Mouse (Mus musculus): ENCODE measurements around the gene Bin2. TPM values are rescaled to one million over a fixed set of nuclear protein-coding genes. Genes with fewer than 3 reads are reported as not detected.

The Bin2 gene
- polyA plus RNA-seq, 1 experiment from 2014 or later: 5.7 TPM

- no peak overlapping the region for H3K4me3 ChIP-seq (ENCODE audit: low read depth, low read length)
- WGBS: 35% methylated on average over 12 of the region's 12 CpGs
- no peaks in the 10 kb centered on the region for H3K27me3 ChIP-seq (replicated peaks; ENCODE audit: control insufficient read depth, insufficient read depth, low read length)
- DNase-seq (ENCODE audit: low spot score) (no peak), ATAC-seq (replicated peaks; ENCODE audit: low FRiP score, low TSS enrichment, low read depth) (peak; percentile 44; the same call in 1 of the 2 replicates)
- peaks cover 10% of the 10 kb centered on the region for H3K9me3 ChIP-seq (ENCODE audit: control insufficient read depth, low read length)
- no peak overlapping the region for H3K27ac ChIP-seq (ENCODE audit: low read depth)
- peak overlapping the region; percentile 22; the same call in 1 of the 2 replicates for H3K4me2 ChIP-seq (ENCODE audit: low read length)
- H3K9ac ChIP-seq (ENCODE audit: low read length): no peak overlapping the region
- no peaks in the 10 kb centered on the region for H3K36me3 ChIP-seq (ENCODE audit: control insufficient read depth, insufficient read depth, low read length)
- H3K4me1 ChIP-seq (replicated peaks; ENCODE audit: control insufficient read depth, insufficient read depth, low read length): peaks cover 8% of the 10 kb centered on the region
Observed at GRCm38 (mm10) chr15:100686989-100687388, 17.6 kb upstream of the Bin2 start.

GRCm38 (mm10) chr15:100686434-100686833 is 17.1 kb upstream of the Bin2 start:
- Histone ChIP-seq H3K4me1 (replicated peaks; ENCODE audit: control insufficient read depth, insufficient read depth, low read length) (peaks cover 8% of the 10 kb centered on the region), H3K4me2 (ENCODE audit: low read length) (no peak overlapping the region), H3K9ac (ENCODE audit: low read length) (no peak overlapping the region), H3K27ac (ENCODE audit: low read depth) (no peak overlapping the region), H3K36me3 (ENCODE audit: control insufficient read depth, insufficient read depth, low read length) (no peaks in the 10 kb centered on the region), H3K4me3 (ENCODE audit: low read depth, low read length) (no peak overlapping the region), H3K9me3 (ENCODE audit: control insufficient read depth, low read length) (peaks cover 10% of the 10 kb centered on the region), H3K27me3 (replicated peaks; ENCODE audit: control insufficient read depth, insufficient read depth, low read length) (no peaks in the 10 kb centered on the region)
- ATAC-seq (replicated peaks; ENCODE audit: low FRiP score, low TSS enrichment, low read depth) (no peak), DNase-seq (ENCODE audit: low spot score) (no peak)
- 87% methylated on average over 6 of the region's 6 CpGs for WGBS

GRCm38 (mm10) chr15:100685849-100686248 is 16.5 kb upstream of the Bin2 start:
- H3K9ac ChIP-seq (ENCODE audit: low read length): no peak overlapping the region
- no peak overlapping the region for H3K4me3 ChIP-seq (ENCODE audit: low read depth, low read length)
- H3K9me3 ChIP-seq (ENCODE audit: control insufficient read depth, low read length): peaks cover 9% of the 10 kb centered on the region
- DNase-seq (ENCODE audit: low spot score) (no peak), ATAC-seq (replicated peaks; ENCODE audit: low FRiP score, low TSS enrichment, low read depth) (no peak)
- no peaks in the 10 kb centered on the region for H3K36me3 ChIP-seq (ENCODE audit: control insufficient read depth, insufficient read depth, low read length)
- peaks cover 8% of the 10 kb centered on the region for H3K4me1 ChIP-seq (replicated peaks; ENCODE audit: control insufficient read depth, insufficient read depth, low read length)
- H3K4me2 ChIP-seq (ENCODE audit: low read length): no peak overlapping the region
- 84% methylated on average over 8 of the region's 8 CpGs for WGBS
- H3K27ac ChIP-seq (ENCODE audit: low read depth): no peak overlapping the region
- no peaks in the 10 kb centered on the region for H3K27me3 ChIP-seq (replicated peaks; ENCODE audit: control insufficient read depth, insufficient read depth, low read length)

GRCm38 (mm10) chr15:100685255-100685654 is 15.9 kb upstream of the Bin2 start:
- H3K9ac ChIP-seq (ENCODE audit: low read length): no peak overlapping the region
- no peak overlapping the region for H3K27ac ChIP-seq (ENCODE audit: low read depth)
- WGBS: 26% methylated on average over 13 of the region's 13 CpGs
- H3K36me3 ChIP-seq (ENCODE audit: control insufficient read depth, insufficient read depth, low read length): no peaks in the 10 kb centered on the region
- H3K9me3 ChIP-seq (ENCODE audit: control insufficient read depth, low read length): peaks cover 3% of the 10 kb centered on the region
- no peaks in the 10 kb centered on the region for H3K27me3 ChIP-seq (replicated peaks; ENCODE audit: control insufficient read depth, insufficient read depth, low read length)
- H3K4me1 ChIP-seq (replicated peaks; ENCODE audit: control insufficient read depth, insufficient read depth, low read length): peaks cover 8% of the 10 kb centered on the region
- DNase-seq (ENCODE audit: low spot score) (no peak), ATAC-seq (replicated peaks; ENCODE audit: low FRiP score, low TSS enrichment, low read depth) (no peak)
- H3K4me3 ChIP-seq (ENCODE audit: low read depth, low read length): no peak overlapping the region
- no peak overlapping the region for H3K4me2 ChIP-seq (ENCODE audit: low read length)

- H3K27me3 ChIP-seq (replicated peaks; ENCODE audit: control insufficient read depth, insufficient read depth, low read length): no peaks in the 10 kb centered on the region
- 56% methylated on average over 10 of the region's 10 CpGs for WGBS
- H3K4me2 ChIP-seq (ENCODE audit: low read length): no peak overlapping the region
- no peak overlapping the region for H3K9ac ChIP-seq (ENCODE audit: low read length)
- DNase-seq (ENCODE audit: low spot score) (no peak), ATAC-seq (replicated peaks; ENCODE audit: low FRiP score, low TSS enrichment, low read depth) (no peak)
- no peak overlapping the region for H3K27ac ChIP-seq (ENCODE audit: low read depth)
- H3K9me3 ChIP-seq (ENCODE audit: control insufficient read depth, low read length): no peaks in the 10 kb centered on the region
- H3K4me3 ChIP-seq (ENCODE audit: low read depth, low read length): no peak overlapping the region
- H3K36me3 ChIP-seq (ENCODE audit: control insufficient read depth, insufficient read depth, low read length): no peaks in the 10 kb centered on the region
- peaks cover 8% of the 10 kb centered on the region for H3K4me1 ChIP-seq (replicated peaks; ENCODE audit: control insufficient read depth, insufficient read depth, low read length)
Observed at GRCm38 (mm10) chr15:100684450-100684849, 15.1 kb upstream of the Bin2 start.

GRCm38 (mm10) chr15:100683041-100683440 is 13.7 kb upstream of the Bin2 start:
- DNase-seq (ENCODE audit: low spot score) (peak; percentile 88), ATAC-seq (replicated peaks; ENCODE audit: low FRiP score, low TSS enrichment, low read depth) (no peak)
- no peaks in the 10 kb centered on the region for H3K36me3 ChIP-seq (ENCODE audit: control insufficient read depth, insufficient read depth, low read length)
- no peak overlapping the region for H3K4me3 ChIP-seq (ENCODE audit: low read depth, low read length)
- H3K4me2 ChIP-seq (ENCODE audit: low read length): no peak overlapping the region
- H3K4me1 ChIP-seq (replicated peaks; ENCODE audit: control insufficient read depth, insufficient read depth, low read length): peaks cover 8% of the 10 kb centered on the region
- H3K9ac ChIP-seq (ENCODE audit: low read length): no peak overlapping the region
- WGBS: 50% methylated on average over 2 of the region's 2 CpGs
- no peaks in the 10 kb centered on the region for H3K27me3 ChIP-seq (replicated peaks; ENCODE audit: control insufficient read depth, insufficient read depth, low read length)
- H3K9me3 ChIP-seq (ENCODE audit: control insufficient read depth, low read length): no peaks in the 10 kb centered on the region
- H3K27ac ChIP-seq (ENCODE audit: low read depth): no peak overlapping the region

- 43% methylated on average over 7 of the region's 7 CpGs for WGBS
- no peak overlapping the region for H3K9ac ChIP-seq (ENCODE audit: low read length)
- H3K4me3 ChIP-seq (ENCODE audit: low read depth, low read length): no peak overlapping the region
- H3K36me3 ChIP-seq (ENCODE audit: control insufficient read depth, insufficient read depth, low read length): no peaks in the 10 kb centered on the region
- H3K9me3 ChIP-seq (ENCODE audit: control insufficient read depth, low read length): no peaks in the 10 kb centered on the region
- H3K4me1 ChIP-seq (replicated peaks; ENCODE audit: control insufficient read depth, insufficient read depth, low read length): no peaks in the 10 kb centered on the region
- DNase-seq (ENCODE audit: low spot score): no peak
- no peak overlapping the region for H3K4me2 ChIP-seq (ENCODE audit: low read length)
- ATAC-seq (replicated peaks; ENCODE audit: low FRiP score, low TSS enrichment, low read depth): no peak
- no peak overlapping the region for H3K27ac ChIP-seq (ENCODE audit: low read depth)
- H3K27me3 ChIP-seq (replicated peaks; ENCODE audit: control insufficient read depth, insufficient read depth, low read length): no peaks in the 10 kb centered on the region
Observed at GRCm38 (mm10) chr15:100681770-100682169, 12.4 kb upstream of the Bin2 start.

- WGBS: 33% methylated on average over 3 of the region's 3 CpGs
- no peak overlapping the region for H3K4me2 ChIP-seq (ENCODE audit: low read length)
- DNase-seq (ENCODE audit: low spot score) (no peak), ATAC-seq (replicated peaks; ENCODE audit: low FRiP score, low TSS enrichment, low read depth) (no peak)
- H3K4me3 ChIP-seq (ENCODE audit: low read depth, low read length): no peak overlapping the region
- H3K36me3 ChIP-seq (ENCODE audit: control insufficient read depth, insufficient read depth, low read length): no peaks in the 10 kb centered on the region
- no peaks in the 10 kb centered on the region for H3K27me3 ChIP-seq (replicated peaks; ENCODE audit: control insufficient read depth, insufficient read depth, low read length)
- H3K4me1 ChIP-seq (replicated peaks; ENCODE audit: control insufficient read depth, insufficient read depth, low read length): no peaks in the 10 kb centered on the region
- no peaks in the 10 kb centered on the region for H3K9me3 ChIP-seq (ENCODE audit: control insufficient read depth, low read length)
- H3K9ac ChIP-seq (ENCODE audit: low read length): no peak overlapping the region
- H3K27ac ChIP-seq (ENCODE audit: low read depth): no peak overlapping the region
Observed at GRCm38 (mm10) chr15:100680381-100680780, 11.0 kb upstream of the Bin2 start.

- H3K9me3 ChIP-seq (ENCODE audit: control insufficient read depth, low read length): no peaks in the 10 kb centered on the region
- no peak overlapping the region for H3K4me3 ChIP-seq (ENCODE audit: low read depth, low read length)
- 0 out of 2 replicates have a peak overlapping the region, but pooled peaks have one; percentile 69 for H3K27ac ChIP-seq (ENCODE audit: low read depth)
- H3K4me1 ChIP-seq (replicated peaks; ENCODE audit: control insufficient read depth, insufficient read depth, low read length): peaks cover 1% of the 10 kb centered on the region; the same call in 1 of the 2 replicates
- DNase-seq (ENCODE audit: low spot score) (no peak), ATAC-seq (replicated peaks; ENCODE audit: low FRiP score, low TSS enrichment, low read depth) (no peak; the same call in 1 of the 2 replicates)
- no peak overlapping the region for H3K4me2 ChIP-seq (ENCODE audit: low read length)
- H3K27me3 ChIP-seq (replicated peaks; ENCODE audit: control insufficient read depth, insufficient read depth, low read length): no peaks in the 10 kb centered on the region
- 68% methylated on average over 14 of the region's 14 CpGs for WGBS
- no peak overlapping the region for H3K9ac ChIP-seq (ENCODE audit: low read length)
- H3K36me3 ChIP-seq (ENCODE audit: control insufficient read depth, insufficient read depth, low read length): no peaks in the 10 kb centered on the region
Observed at GRCm38 (mm10) chr15:100679005-100679404, 9.7 kb upstream of the Bin2 start.

Measured in intestine, embryonic 14.5 days (tissue).